Mouse (Mus musculus): ENCODE data around the gene Arhgap15. TPM values are rescaled to one million over a fixed set of nuclear protein-coding genes. Genes with fewer than 3 reads are reported as not detected.

Arhgap15 gene
- total and polyA plus RNA-seq, 3 experiments = 16.6 to 40.3 (median 19.8) TPM

- Histone ChIP-seq H3K36me3 (replicated peaks in 1 of 2; ENCODE audit: control insufficient read depth in 1 of 2, insufficient read depth in 1 of 2, low read length in 1 of 2) (no peaks in the 10 kb centered on the region), H3K27ac (ENCODE audit: insufficient read depth, low read depth) (no peak overlapping the region), H3K27me3 (replicated peaks) (no peaks in the 10 kb centered on the region), H3K4me2 (ENCODE audit: insufficient read depth, low read depth, poor library complexity, severe bottlenecking) (no peak overlapping the region), H3K9ac (ENCODE audit: insufficient read depth, low read depth) (no peak overlapping the region), H3K4me3 (replicated peaks in 1 of 3; ENCODE audit: low read depth in 2 of 3, low read length in 2 of 3, poor library complexity in 1 of 3) (no peak overlapping the region), H3K4me1 (ENCODE audit: control insufficient read depth in 1 of 2, insufficient read depth in 2 of 2) (peaks cover 9 to 15% of the 10 kb centered on the region in 2 experiments; a peak in 3 of 4 replicates), H3K9me3 (replicated peaks; ENCODE audit: low read length) (no peaks in the 10 kb centered on the region), H3K79me2 (replicated peaks; ENCODE audit: control insufficient read depth, extremely low read depth, insufficient read depth, poor library complexity, severe bottlenecking) (no peaks in the 10 kb centered on the region)
- dilution Hi-C loops (cut with MboI; ENCODE audit: extremely low pct_ligation_motif_present, extremely low pct_unique_long_range_greater_than_20kb, low sequenced_read_pairs) = no loop called here
- DNase-seq (ENCODE audit: extremely low read depth) = no peak
- in situ Hi-C loops (cut with MboI; ENCODE audit: low pct_ligation_motif_present, low pct_unique_long_range_greater_than_20kb, low sequenced_read_pairs) = no loop called here
- TF ChIP-seq ZNF384 (IDR thresholded peaks at IDR 0.05; ENCODE audit: low read depth, low read length) (peak; percentile 24; the same call in 1 of the 2 replicates), BHLHE40 (IDR thresholded peaks at IDR 0.05; ENCODE audit: low read depth, low read length) (no peak)
These were observed 555.8 kb downstream of the Arhgap15 start for GRCm38 (mm10) chr2:44304261-44304970.

- in situ Hi-C loops (cut with MboI; ENCODE audit: low pct_ligation_motif_present, low pct_unique_long_range_greater_than_20kb, low sequenced_read_pairs) (no loop called here), dilution Hi-C loops (cut with MboI; ENCODE audit: extremely low pct_ligation_motif_present, extremely low pct_unique_long_range_greater_than_20kb, low sequenced_read_pairs) (no loop called here)
- Histone ChIP-seq H3K9me3 (replicated peaks; ENCODE audit: low read length) (no peaks in the 10 kb centered on the region), H3K36me3 (replicated peaks in 1 of 2; ENCODE audit: control insufficient read depth in 1 of 2, insufficient read depth in 1 of 2, low read length in 1 of 2) (peaks cover 0 to 3% of the 10 kb centered on the region in 2 experiments), H3K27ac (ENCODE audit: insufficient read depth, low read depth) (no peak overlapping the region), H3K27me3 (replicated peaks) (no peaks in the 10 kb centered on the region), H3K79me2 (replicated peaks; ENCODE audit: control insufficient read depth, extremely low read depth, insufficient read depth, poor library complexity, severe bottlenecking) (no peaks in the 10 kb centered on the region), H3K9ac (ENCODE audit: insufficient read depth, low read depth) (no peak overlapping the region), H3K4me3 (replicated peaks in 1 of 3; ENCODE audit: low read depth in 2 of 3, low read length in 2 of 3, poor library complexity in 1 of 3) (no peak overlapping the region), H3K4me1 (ENCODE audit: control insufficient read depth in 1 of 2, insufficient read depth in 2 of 2) (peaks cover 9 to 15% of the 10 kb centered on the region in 2 experiments; a peak in 3 of 4 replicates), H3K4me2 (ENCODE audit: insufficient read depth, low read depth, poor library complexity, severe bottlenecking) (no peak overlapping the region)
- DNase-seq (ENCODE audit: extremely low read depth) = no peak
- TF ChIP-seq MEF2A (IDR thresholded peaks at IDR 0.05; ENCODE audit: borderline replicate concordance, low read depth, low read length) (no peak), MYC (IDR thresholded peaks at IDR 0.05; ENCODE audit: low read depth, low read length) (no peak), E2F4 (IDR thresholded peaks at IDR 0.05; ENCODE audit: insufficient replicate concordance, low read depth, low read length) (no peak), EP300 (IDR thresholded peaks at IDR 0.05; ENCODE audit: low read length) (no peak), ZKSCAN1 (IDR thresholded peaks at IDR 0.05; ENCODE audit: borderline replicate concordance, low read depth, low read length) (no peak), SMC3 (IDR thresholded peaks at IDR 0.05; ENCODE audit: low read depth, low read length) (no peak), ELF1 (IDR thresholded peaks at IDR 0.05; ENCODE audit: low read depth, low read length) (no peak), ETS1 (conservative IDR thresholded peaks at IDR 0.05; ENCODE audit: low read depth, low read length) (no peak)
These were observed 556.6 kb downstream of the Arhgap15 start for GRCm38 (mm10) chr2:44304971-44305808.

- no peaks in the 10 kb centered on the region for H3K9me3 ChIP-seq (replicated peaks; ENCODE audit: low read length)
- no peak overlapping the region for H3K27ac ChIP-seq (ENCODE audit: insufficient read depth, low read depth)
- in situ Hi-C loops (cut with MboI; ENCODE audit: low pct_ligation_motif_present, low pct_unique_long_range_greater_than_20kb, low sequenced_read_pairs) = no loop called here
- H3K4me2 ChIP-seq (ENCODE audit: insufficient read depth, low read depth, poor library complexity, severe bottlenecking) = no peak overlapping the region
- peak; percentile 35 for DNase-seq (ENCODE audit: extremely low read depth)
- TF ChIP-seq USF2 (conservative IDR thresholded peaks at IDR 0.05; ENCODE audit: low read depth, low read length) (no peak), RAD21 (IDR thresholded peaks at IDR 0.05; ENCODE audit: low read depth, low read length) (peak; percentile 60), ZMIZ1 (IDR thresholded peaks at IDR 0.05; ENCODE audit: low read depth, low read length) (no peak), MAX (IDR thresholded peaks at IDR 0.05; ENCODE audit: low read length) (peak; percentile 42; the same call in 1 of the 2 replicates), CTCF (conservative IDR thresholded peaks at IDR 0.05 in 1 of 2, IDR thresholded peaks at IDR 0.05 in 1 of 2; ENCODE audit: low read depth in 2 of 2, low read length in 2 of 2) (peak in 1 of 2 experiments; percentile 66; a peak in 3 of 4 replicates), MYC (IDR thresholded peaks at IDR 0.05; ENCODE audit: low read depth, low read length) (peak; percentile 93), ETS1 (conservative IDR thresholded peaks at IDR 0.05; ENCODE audit: low read depth, low read length) (no peak), NELFE (IDR thresholded peaks at IDR 0.05; ENCODE audit: low read depth, low read length) (no peak), SMC3 (IDR thresholded peaks at IDR 0.05; ENCODE audit: low read depth, low read length) (peak; percentile 61)
- peaks cover 9 to 11% of the 10 kb centered on the region in 2 experiments; a peak in 2 of 4 replicates for H3K4me1 ChIP-seq (ENCODE audit: control insufficient read depth in 1 of 2, insufficient read depth in 2 of 2)
- no peak overlapping the region for H3K9ac ChIP-seq (ENCODE audit: insufficient read depth, low read depth)
- no peaks in the 10 kb centered on the region for H3K27me3 ChIP-seq (replicated peaks)
- H3K36me3 ChIP-seq (replicated peaks in 1 of 2; ENCODE audit: control insufficient read depth in 1 of 2, insufficient read depth in 1 of 2, low read length in 1 of 2) = peaks cover 0 to 4% of the 10 kb centered on the region in 2 experiments
- dilution Hi-C loops (cut with MboI; ENCODE audit: extremely low pct_ligation_motif_present, extremely low pct_unique_long_range_greater_than_20kb, low sequenced_read_pairs) = no loop called here
- no peaks in the 10 kb centered on the region for H3K79me2 ChIP-seq (replicated peaks; ENCODE audit: control insufficient read depth, extremely low read depth, insufficient read depth, poor library complexity, severe bottlenecking)
- H3K4me3 ChIP-seq (replicated peaks in 1 of 3; ENCODE audit: low read depth in 2 of 3, low read length in 2 of 3, poor library complexity in 1 of 3) = no peak overlapping the region
These were observed 557.5 kb downstream of the Arhgap15 start for GRCm38 (mm10) chr2:44306137-44306536.

Data from CH12.LX (cell line).